Mouse (Mus musculus): ENCODE data around the gene Pax7.

DNA sequence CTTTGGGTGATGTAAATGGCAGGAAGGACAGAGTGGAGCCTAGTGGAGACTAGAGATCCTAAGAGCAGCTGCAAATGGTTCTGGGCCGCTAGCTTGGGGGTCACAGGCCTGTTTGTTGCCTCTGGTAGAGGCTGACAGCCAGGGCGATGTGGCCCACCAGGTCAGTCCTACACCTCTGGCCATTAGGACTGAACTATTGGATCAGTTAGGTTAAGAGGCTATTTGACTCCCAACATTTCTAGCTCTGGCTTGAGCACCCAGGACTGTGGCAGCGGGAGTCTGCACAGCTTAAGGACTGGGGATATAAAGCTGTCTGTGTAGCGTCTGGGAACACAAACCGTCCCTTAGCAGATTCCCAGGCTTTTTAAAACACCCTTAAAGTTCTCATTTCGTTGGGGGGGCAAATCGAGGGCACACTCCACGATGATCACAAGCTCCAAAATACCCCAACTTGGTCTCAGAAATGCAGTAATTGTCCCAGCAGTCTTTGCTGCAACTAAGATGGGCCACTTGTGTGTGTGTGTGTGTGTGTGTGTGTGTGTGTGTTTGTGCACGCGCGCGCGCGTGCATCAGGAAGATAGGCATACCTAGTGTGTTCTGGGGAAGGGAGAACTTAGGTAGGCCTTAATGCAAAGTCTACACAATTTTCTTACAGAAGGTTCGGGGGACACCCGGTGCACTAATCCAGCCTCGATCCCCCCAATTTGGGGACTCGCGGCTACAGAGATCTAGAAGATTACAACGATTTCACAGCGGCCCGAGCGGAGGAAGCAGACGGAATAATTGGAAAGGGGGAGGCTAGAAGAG lies 2.5 kb downstream of the Pax7 start:
- TF ChIP-seq POLR2A (IDR thresholded peaks at IDR 0.05; ENCODE audit: extremely low read depth, insufficient read depth, low read length): no peak
- no peak for TF ChIP-seq CTCF (IDR thresholded peaks at IDR 0.05; ENCODE audit: low read depth, low read length)
